Mouse (Mus musculus) heart, postnatal 0 days (tissue): ENCODE data around the gene Hnrnpf.

Experiments used
- CTCF ChIP-seq: IDR thresholded peaks from 2 replicates; pipeline ENCODE4 v1.5.1; 2016; ENCODE audit warnings: antibody characterized with exemption, control low read depth, low read depth
- EP300 ChIP-seq: IDR thresholded peaks from 2 replicates; pipeline ENCODE4 v1.6.1; 2016; ENCODE audit warnings: antibody characterized with exemption, low read depth

- TF ChIP-seq CTCF (no peak), EP300 (no peak)
Observed at GRCm38 (mm10) chr6:117906015-117906531, 5.9 kb downstream of the Hnrnpf start.
